Mouse (Mus musculus) embryonic fibroblast, embryonic 13.5 days (primary cell): ENCODE data around the gene A830031A19Rik.

Experiments
- CTCF ChIP-seq: IDR thresholded peaks from 2 replicates; pipeline ENCODE4 v1.5.1; 2011; ENCODE audit warnings: mild to moderate bottlenecking, control low read depth, low read length, moderate library complexity, borderline replicate concordance; ENCODE audit not compliant: insufficient read depth
- POLR2A ChIP-seq: IDR thresholded peaks from 2 replicates; pipeline ENCODE4 v1.6.1; 2011; ENCODE audit warnings: low read depth, mild to moderate bottlenecking, control low read depth, low read length, moderate library complexity

- TF ChIP-seq CTCF (no peak), POLR2A (no peak)
Observed at GRCm38 (mm10) chr11:24084077-24084476, 9.2 kb upstream of the A830031A19Rik start.
